Mouse (Mus musculus): ENCODE data around the gene Sorbs2. TPM values are rescaled to one million over a fixed set of nuclear protein-coding genes. Genes with fewer than 3 reads are reported as not detected.
A peak's percentile ranks its signal among the peaks of the same experiment; 100 is the strongest.

Sorbs2 gene
- total and polyA plus RNA-seq, 2 experiments from 2014 or later: 33.2 to 88.8 TPM

- no peak overlapping the region for H3K27ac ChIP-seq (ENCODE audit: low read depth, low read length)
- WGBS: 78% methylated on average over 7 of the region's 7 CpGs
- no peak overlapping the region for H3K4me3 ChIP-seq (ENCODE audit: low read depth, low read length)
These were observed 269.4 kb downstream of the Sorbs2 start for GRCm38 (mm10) chr8:45776977-45777376.

DNA sequence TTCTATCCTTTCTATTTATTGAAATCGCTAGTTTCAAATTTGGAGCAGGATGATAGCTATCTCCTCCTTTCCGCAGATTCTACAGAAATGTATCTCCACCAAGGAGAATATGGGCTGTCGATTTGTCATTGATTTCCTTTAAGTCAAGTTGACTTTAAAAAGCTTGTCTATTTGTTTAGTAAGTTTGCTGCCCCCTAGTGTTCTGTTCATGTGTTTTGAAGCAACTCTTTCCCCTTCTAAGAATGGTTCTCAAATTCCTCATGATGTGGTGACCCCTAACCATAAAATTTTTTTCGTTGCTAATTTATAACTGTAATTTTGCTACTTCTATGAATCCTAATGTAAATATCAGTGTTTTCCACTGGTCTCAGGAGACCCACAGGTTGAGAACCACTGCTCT, 273.0 kb downstream of the Sorbs2 start:
- H3K36me3 ChIP-seq (ENCODE audit: insufficient read depth): peaks cover 28% of the 10 kb centered on the region
- no peak overlapping the region for H3K9ac ChIP-seq
- WGBS: 56% methylated on average over 4 of the region's 4 CpGs
- no peak overlapping the region for H3K4me3 ChIP-seq (ENCODE audit: low read depth, low read length)
- no peak overlapping the region for H3K27ac ChIP-seq (ENCODE audit: low read depth, low read length)
- DNase-seq (peak; percentile 82), ATAC-seq (no peak; the same call in 1 of the 2 replicates)
- peak; percentile 65 for TF ChIP-seq CTCF (IDR thresholded peaks at IDR 0.05; ENCODE audit: low read depth)
- no peak overlapping the region for H3K4me2 ChIP-seq (ENCODE audit: low read depth)
- H3K27me3 ChIP-seq (ENCODE audit: insufficient read depth, low read length): no peaks in the 10 kb centered on the region
- no peaks in the 10 kb centered on the region for H3K9me3 ChIP-seq (ENCODE audit: low read length)
- H3K4me1 ChIP-seq (ENCODE audit: insufficient read depth): no peaks in the 10 kb centered on the region

More at GRCm38 (mm10) chr8:45776977-45777376, 269.4 kb downstream of the Sorbs2 start:
- no peak overlapping the region for H3K4me2 ChIP-seq (ENCODE audit: low read depth)
- DNase-seq (peak; percentile 15), ATAC-seq (peak; percentile 56; the same call in 1 of the 2 replicates)
- no peaks in the 10 kb centered on the region for H3K4me1 ChIP-seq (ENCODE audit: insufficient read depth)
- no peak overlapping the region for H3K9ac ChIP-seq
- H3K27me3 ChIP-seq (ENCODE audit: insufficient read depth, low read length): no peaks in the 10 kb centered on the region
- no peaks in the 10 kb centered on the region for H3K9me3 ChIP-seq (ENCODE audit: low read length)
- no peak for TF ChIP-seq CTCF (IDR thresholded peaks at IDR 0.05; ENCODE audit: low read depth)
- H3K36me3 ChIP-seq (ENCODE audit: insufficient read depth): peaks cover 28% of the 10 kb centered on the region

- H3K9me3 ChIP-seq (ENCODE audit: low read length): no peaks in the 10 kb centered on the region
- TF ChIP-seq CTCF (IDR thresholded peaks at IDR 0.05; ENCODE audit: low read depth): peak; percentile 27
- H3K4me2 ChIP-seq (ENCODE audit: low read depth): no peak overlapping the region
- 89% methylated on average over 3 of the region's 3 CpGs for WGBS
- DNase-seq: no peak
- no peak overlapping the region for H3K27ac ChIP-seq (ENCODE audit: low read depth, low read length)
- peaks cover 16% of the 10 kb centered on the region for H3K36me3 ChIP-seq (ENCODE audit: insufficient read depth)
- H3K9ac ChIP-seq: no peak overlapping the region
- no peak overlapping the region for H3K4me3 ChIP-seq (ENCODE audit: low read depth, low read length)
- no peaks in the 10 kb centered on the region for H3K27me3 ChIP-seq (ENCODE audit: insufficient read depth, low read length)
- ATAC-seq: no peak
- no peaks in the 10 kb centered on the region for H3K4me1 ChIP-seq (ENCODE audit: insufficient read depth)
These were observed 281.0 kb downstream of the Sorbs2 start for GRCm38 (mm10) chr8:45788610-45789009.

DNA sequence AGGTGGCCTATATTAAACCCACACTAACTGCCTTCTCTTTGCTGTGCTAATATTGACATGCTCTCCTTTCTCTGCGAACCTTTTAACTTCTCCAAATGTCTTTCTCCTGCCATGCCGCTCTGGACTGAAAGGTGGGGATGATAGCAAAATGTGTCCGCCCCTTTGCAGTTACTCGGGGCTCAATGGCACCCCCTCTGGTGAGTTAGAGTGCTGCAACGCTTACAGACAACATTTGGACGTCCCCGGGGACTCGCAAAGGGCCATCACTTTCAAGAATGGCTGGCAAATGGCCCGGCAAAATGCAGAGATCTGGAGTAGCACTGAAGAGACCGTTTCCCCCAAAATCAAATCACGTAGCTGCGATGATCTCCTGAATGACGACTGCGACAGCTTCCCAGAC, 287.3 kb downstream of the Sorbs2 start:
- no peaks in the 10 kb centered on the region for H3K27me3 ChIP-seq (ENCODE audit: insufficient read depth, low read length)
- H3K27ac ChIP-seq (ENCODE audit: low read depth, low read length): no peak overlapping the region
- H3K4me2 ChIP-seq (ENCODE audit: low read depth): no peak overlapping the region
- 91% methylated on average over 14 of the region's 14 CpGs for WGBS
- H3K4me1 ChIP-seq (ENCODE audit: insufficient read depth): no peaks in the 10 kb centered on the region
- TF ChIP-seq CTCF (IDR thresholded peaks at IDR 0.05; ENCODE audit: low read depth): peak; percentile 39
- H3K36me3 ChIP-seq (ENCODE audit: insufficient read depth): peaks cover 32% of the 10 kb centered on the region
- ATAC-seq: no peak
- DNase-seq: no peak
- no peak overlapping the region for H3K9ac ChIP-seq
- no peaks in the 10 kb centered on the region for H3K9me3 ChIP-seq (ENCODE audit: low read length)
- H3K4me3 ChIP-seq (ENCODE audit: low read depth, low read length): no peak overlapping the region

DNA sequence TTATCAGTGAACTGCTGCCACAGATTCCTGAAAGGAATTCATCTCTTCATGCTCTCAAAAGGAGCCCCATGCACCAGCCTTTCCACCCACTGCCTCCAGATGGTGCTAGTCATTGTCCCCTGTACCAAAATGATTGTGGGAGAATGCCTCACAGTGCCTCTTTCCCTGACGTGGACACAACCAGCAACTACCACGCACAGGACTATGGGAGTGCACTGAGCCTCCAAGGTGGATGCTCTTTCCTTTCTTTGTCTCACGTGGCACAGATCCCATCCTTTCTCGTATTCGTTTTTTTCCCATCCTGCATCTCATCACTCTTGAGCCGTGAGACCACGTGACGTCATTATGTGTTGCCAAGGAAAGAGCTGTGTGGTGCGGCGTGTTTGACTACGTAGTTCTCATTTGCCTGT, 288.7 kb downstream of the Sorbs2 start:
- H3K4me2 ChIP-seq (ENCODE audit: low read depth): 0 out of 2 replicates have a peak overlapping the region, but pooled peaks have one; percentile 21
- H3K36me3 ChIP-seq (ENCODE audit: insufficient read depth): peaks cover 39% of the 10 kb centered on the region
- DNase-seq (peak; percentile 76), ATAC-seq (peak; percentile 93)
- WGBS: 46% methylated on average over 11 of the region's 11 CpGs
- no peaks in the 10 kb centered on the region for H3K9me3 ChIP-seq (ENCODE audit: low read length)
- H3K9ac ChIP-seq: no peak overlapping the region
- H3K4me1 ChIP-seq (ENCODE audit: insufficient read depth): no peaks in the 10 kb centered on the region
- TF ChIP-seq CTCF (IDR thresholded peaks at IDR 0.05; ENCODE audit: low read depth): peak; percentile 80
- H3K27me3 ChIP-seq (ENCODE audit: insufficient read depth, low read length): no peaks in the 10 kb centered on the region
- no peak overlapping the region for H3K4me3 ChIP-seq (ENCODE audit: low read depth, low read length)
- H3K27ac ChIP-seq (ENCODE audit: low read depth, low read length): no peak overlapping the region

DNA sequence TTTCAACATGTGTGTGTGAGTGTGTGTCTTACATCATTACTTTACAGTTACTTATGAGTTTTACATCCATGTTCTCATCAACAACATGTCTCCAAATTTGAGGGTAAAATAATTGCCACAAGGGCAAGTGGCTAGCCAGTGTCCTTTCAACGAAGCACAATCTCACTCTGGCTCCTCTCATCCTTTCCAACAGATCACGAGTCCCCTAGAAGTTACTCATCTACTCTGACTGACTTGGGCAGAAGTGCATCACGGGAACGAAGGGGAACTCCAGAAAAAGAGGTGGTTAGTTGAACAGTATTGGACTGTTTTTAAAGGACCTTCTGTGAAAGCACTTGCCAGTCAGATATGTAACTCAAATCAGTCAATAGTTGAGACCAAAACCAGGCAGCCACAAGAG, 291.9 kb downstream of the Sorbs2 start:
- DNase-seq: no peak
- no peak for TF ChIP-seq CTCF (IDR thresholded peaks at IDR 0.05; ENCODE audit: low read depth)
- ATAC-seq: no peak
- Histone ChIP-seq H3K4me3 (ENCODE audit: low read depth, low read length) (no peak overlapping the region), H3K27ac (ENCODE audit: low read depth, low read length) (no peak overlapping the region), H3K4me1 (ENCODE audit: insufficient read depth) (no peaks in the 10 kb centered on the region), H3K9ac (no peak overlapping the region), H3K9me3 (ENCODE audit: low read length) (no peaks in the 10 kb centered on the region), H3K36me3 (ENCODE audit: insufficient read depth) (peaks cover 49% of the 10 kb centered on the region), H3K4me2 (ENCODE audit: low read depth) (no peak overlapping the region), H3K27me3 (ENCODE audit: insufficient read depth, low read length) (no peaks in the 10 kb centered on the region)
- 93% methylated on average over 4 of the region's 4 CpGs for WGBS

- Histone ChIP-seq H3K4me1 (ENCODE audit: insufficient read depth) (no peaks in the 10 kb centered on the region), H3K4me3 (ENCODE audit: low read depth, low read length) (no peak overlapping the region), H3K9me3 (ENCODE audit: low read length) (no peaks in the 10 kb centered on the region), H3K9ac (no peak overlapping the region), H3K27me3 (ENCODE audit: insufficient read depth, low read length) (no peaks in the 10 kb centered on the region), H3K36me3 (ENCODE audit: insufficient read depth) (peaks cover 43% of the 10 kb centered on the region), H3K27ac (ENCODE audit: low read depth, low read length) (no peak overlapping the region), H3K4me2 (ENCODE audit: low read depth) (no peak overlapping the region)
- TF ChIP-seq CTCF (IDR thresholded peaks at IDR 0.05; ENCODE audit: low read depth): no peak
- no peak for ATAC-seq
- no peak for DNase-seq
- 79% methylated on average over 6 of the region's 6 CpGs for WGBS
These were observed 301.0 kb downstream of the Sorbs2 start for GRCm38 (mm10) chr8:45808597-45808996.
